In genomic region chr3:24113360-24113759, GRCm38 (mm10) we compare ENCODE assay signal across 34 mouse cellular contexts.
"Had no signal": no experiment of that assay in that cellular context is flagged by ENCODE, and none has a peak within 500 bp of the region (broad histone marks: within the 10 kb centered on the region; RNA-seq: fewer than 3 reads in every experiment).

No protein-coding gene starts in this region.

- H3K9me3 ChIP-seq: heart, embryonic 12.5 days; heart, embryonic 13.5 days; heart, embryonic 15.5 days; hindbrain, embryonic 10.5 days; hindbrain, embryonic 12.5 days; hindbrain, embryonic 13.5 days; hindbrain, embryonic 15.5 days; intestine, embryonic 15.5 days; kidney, embryonic 15.5 days had no signal

- H3K27me3 ChIP-seq: heart, embryonic 12.5 days; heart, embryonic 13.5 days; heart, embryonic 15.5 days; hindbrain, embryonic 12.5 days; hindbrain, embryonic 13.5 days; hindbrain, embryonic 15.5 days; intestine, embryonic 15.5 days; kidney, embryonic 15.5 days had no signal

- DNase-seq: heart, postnatal 10 days; heart, postnatal 14 days; heart, postnatal 36 days; heart, postnatal 4 days; kidney, adult 11 months; kidney, adult 18-20 months; kidney, adult 2 months; kidney, adult 8-10 months; kidney, adult 9 months; kidney, postnatal 10 days; kidney, postnatal 14 days; kidney, postnatal 25 days; kidney, postnatal 36 days; kidney, postnatal 4 days; layer of hippocampus, adult 9-11 months; layer of hippocampus, postnatal 36 days had no signal

- H3K27ac ChIP-seq: heart, embryonic 13.5 days; heart, embryonic 15.5 days; hindbrain, embryonic 10.5 days; hindbrain, embryonic 12.5 days; hindbrain, embryonic 13.5 days; hindbrain, embryonic 14.5 days; hindbrain, embryonic 15.5 days; hindbrain, postnatal 0 days; intestine, embryonic 15.5 days; kidney, embryonic 15.5 days; kidney, postnatal 0 days; layer of hippocampus, adult 2 months; left cerebral cortex, adult 2 months had no signal

- H3K36me3 ChIP-seq: heart, embryonic 12.5 days; heart, embryonic 13.5 days; heart, embryonic 15.5 days; hindbrain, embryonic 10.5 days; hindbrain, embryonic 12.5 days; hindbrain, embryonic 13.5 days; hindbrain, embryonic 15.5 days; intestine, embryonic 15.5 days; kidney, embryonic 15.5 days had no signal

- H3K4me3 ChIP-seq: heart, embryonic 12.5 days; heart, embryonic 13.5 days; heart, embryonic 15.5 days; hindbrain, embryonic 10.5 days; hindbrain, embryonic 12.5 days; hindbrain, embryonic 13.5 days; hindbrain, embryonic 15.5 days; intestine, embryonic 15.5 days; kidney, embryonic 15.5 days; layer of hippocampus, adult 2 months; left cerebral cortex, adult 2 months had no signal

- H3K9ac ChIP-seq: heart, embryonic 12.5 days; heart, embryonic 13.5 days; heart, embryonic 15.5 days; hindbrain, embryonic 12.5 days; hindbrain, embryonic 13.5 days; hindbrain, embryonic 14.5 days; hindbrain, embryonic 15.5 days; intestine, embryonic 15.5 days; kidney, embryonic 15.5 days had no signal

- ATAC-seq: hindbrain, embryonic 16.5 days; hindbrain, postnatal 0 days; inflammation-experienced regulatory T-cells, adult 6 months; intestine, embryonic 15.5 days; intestine, embryonic 16.5 days; intestine, postnatal 0 days had no signal

- H3K4me1 ChIP-seq: heart, embryonic 12.5 days; heart, embryonic 13.5 days; heart, embryonic 15.5 days; hindbrain, embryonic 10.5 days; hindbrain, embryonic 12.5 days; hindbrain, embryonic 13.5 days; hindbrain, embryonic 15.5 days; intestine, embryonic 15.5 days; kidney, embryonic 15.5 days had no signal
